Mouse (Mus musculus): ENCODE measurements around the gene Neurl4. TPM values are rescaled to one million over a fixed set of nuclear protein-coding genes. Genes with fewer than 3 reads are reported as not detected.

Neurl4 gene
- polyA plus RNA-seq, 1 experiment from 2014 or later, result 13.3 TPM

GRCm38 (mm10) chr11:69904311-69904710, 3.4 kb downstream of the Neurl4 start:
- 96% methylated on average over 9 of the region's 9 CpGs for WGBS
- H3K27me3 ChIP-seq (replicated peaks; ENCODE audit: control insufficient read depth, insufficient read depth, low read length), result no peaks in the 10 kb centered on the region
- ATAC-seq (replicated peaks; ENCODE audit: low FRiP score, low TSS enrichment, low read depth), result no peak
- no peaks in the 10 kb centered on the region for H3K9me3 ChIP-seq (ENCODE audit: control insufficient read depth, low read length)
- peaks cover 62% of the 10 kb centered on the region for H3K36me3 ChIP-seq (ENCODE audit: control insufficient read depth, insufficient read depth, low read length)
- peaks cover 19% of the 10 kb centered on the region for H3K4me1 ChIP-seq (replicated peaks; ENCODE audit: control insufficient read depth, insufficient read depth, low read length)
- H3K27ac ChIP-seq (ENCODE audit: low read depth), result no peak overlapping the region
- H3K9ac ChIP-seq (ENCODE audit: low read length), result no peak overlapping the region
- no peak overlapping the region for H3K4me2 ChIP-seq (ENCODE audit: low read length)
- H3K4me3 ChIP-seq (ENCODE audit: low read depth, low read length), result no peak overlapping the region
- DNase-seq (ENCODE audit: low spot score), result no peak

GRCm38 (mm10) chr11:69908645-69909044, 7.8 kb downstream of the Neurl4 start:
- H3K27me3 ChIP-seq (replicated peaks; ENCODE audit: control insufficient read depth, insufficient read depth, low read length), result no peaks in the 10 kb centered on the region
- H3K9ac ChIP-seq (ENCODE audit: low read length), result no peak overlapping the region
- no peaks in the 10 kb centered on the region for H3K4me1 ChIP-seq (replicated peaks; ENCODE audit: control insufficient read depth, insufficient read depth, low read length)
- no peak overlapping the region for H3K27ac ChIP-seq (ENCODE audit: low read depth)
- ATAC-seq (replicated peaks; ENCODE audit: low FRiP score, low TSS enrichment, low read depth), result no peak
- 95% methylated on average over 11 of the region's 11 CpGs for WGBS
- peaks cover 98% of the 10 kb centered on the region for H3K36me3 ChIP-seq (ENCODE audit: control insufficient read depth, insufficient read depth, low read length)
- H3K9me3 ChIP-seq (ENCODE audit: control insufficient read depth, low read length), result no peaks in the 10 kb centered on the region
- no peak overlapping the region for H3K4me3 ChIP-seq (ENCODE audit: low read depth, low read length)
- H3K4me2 ChIP-seq (ENCODE audit: low read length), result no peak overlapping the region
- DNase-seq (ENCODE audit: low spot score), result no peak

DNA sequence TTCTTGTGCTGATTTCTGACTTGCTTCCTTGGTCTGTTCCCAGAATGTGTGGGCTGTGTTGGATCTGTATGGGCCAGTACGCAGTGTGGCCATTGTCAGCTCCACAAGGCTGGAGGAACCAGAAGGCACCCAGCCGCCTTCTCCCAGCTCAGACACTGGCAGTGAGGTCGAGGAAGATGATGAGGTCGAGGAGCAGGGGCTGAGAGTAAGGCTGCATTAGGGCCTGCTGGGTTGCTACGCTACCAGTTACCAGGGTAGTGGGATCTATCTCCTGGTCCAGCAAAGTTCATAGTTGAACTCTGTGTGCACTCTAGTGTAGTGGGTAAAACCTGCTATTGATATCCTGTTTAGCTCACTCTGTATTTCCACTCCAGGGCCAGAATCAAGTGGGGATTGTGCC, 8.3 kb downstream of the Neurl4 start:
- H3K4me3 ChIP-seq (ENCODE audit: low read depth, low read length), result no peak overlapping the region
- peaks cover 93% of the 10 kb centered on the region for H3K36me3 ChIP-seq (ENCODE audit: control insufficient read depth, insufficient read depth, low read length)
- WGBS, result 86% methylated on average over 5 of the region's 5 CpGs
- DNase-seq (ENCODE audit: low spot score), result no peak
- ATAC-seq (replicated peaks; ENCODE audit: low FRiP score, low TSS enrichment, low read depth), result no peak
- no peak overlapping the region for H3K9ac ChIP-seq (ENCODE audit: low read length)
- H3K4me2 ChIP-seq (ENCODE audit: low read length), result no peak overlapping the region
- H3K27me3 ChIP-seq (replicated peaks; ENCODE audit: control insufficient read depth, insufficient read depth, low read length), result no peaks in the 10 kb centered on the region
- no peak overlapping the region for H3K27ac ChIP-seq (ENCODE audit: low read depth)
- H3K4me1 ChIP-seq (replicated peaks; ENCODE audit: control insufficient read depth, insufficient read depth, low read length), result no peaks in the 10 kb centered on the region
- no peaks in the 10 kb centered on the region for H3K9me3 ChIP-seq (ENCODE audit: control insufficient read depth, low read length)

GRCm38 (mm10) chr11:69910177-69910576, 9.3 kb downstream of the Neurl4 start:
- Histone ChIP-seq H3K27ac (ENCODE audit: low read depth) (no peak overlapping the region), H3K36me3 (ENCODE audit: control insufficient read depth, insufficient read depth, low read length) (peaks cover 88% of the 10 kb centered on the region), H3K9me3 (ENCODE audit: control insufficient read depth, low read length) (no peaks in the 10 kb centered on the region), H3K4me2 (ENCODE audit: low read length) (no peak overlapping the region), H3K4me1 (replicated peaks; ENCODE audit: control insufficient read depth, insufficient read depth, low read length) (peaks cover 7% of the 10 kb centered on the region), H3K27me3 (replicated peaks; ENCODE audit: control insufficient read depth, insufficient read depth, low read length) (no peaks in the 10 kb centered on the region), H3K9ac (ENCODE audit: low read length) (no peak overlapping the region), H3K4me3 (ENCODE audit: low read depth, low read length) (no peak overlapping the region)
- ATAC-seq (replicated peaks; ENCODE audit: low FRiP score, low TSS enrichment, low read depth) (no peak), DNase-seq (ENCODE audit: low spot score) (no peak)
- 94% methylated on average over 8 of the region's 8 CpGs for WGBS

DNA sequence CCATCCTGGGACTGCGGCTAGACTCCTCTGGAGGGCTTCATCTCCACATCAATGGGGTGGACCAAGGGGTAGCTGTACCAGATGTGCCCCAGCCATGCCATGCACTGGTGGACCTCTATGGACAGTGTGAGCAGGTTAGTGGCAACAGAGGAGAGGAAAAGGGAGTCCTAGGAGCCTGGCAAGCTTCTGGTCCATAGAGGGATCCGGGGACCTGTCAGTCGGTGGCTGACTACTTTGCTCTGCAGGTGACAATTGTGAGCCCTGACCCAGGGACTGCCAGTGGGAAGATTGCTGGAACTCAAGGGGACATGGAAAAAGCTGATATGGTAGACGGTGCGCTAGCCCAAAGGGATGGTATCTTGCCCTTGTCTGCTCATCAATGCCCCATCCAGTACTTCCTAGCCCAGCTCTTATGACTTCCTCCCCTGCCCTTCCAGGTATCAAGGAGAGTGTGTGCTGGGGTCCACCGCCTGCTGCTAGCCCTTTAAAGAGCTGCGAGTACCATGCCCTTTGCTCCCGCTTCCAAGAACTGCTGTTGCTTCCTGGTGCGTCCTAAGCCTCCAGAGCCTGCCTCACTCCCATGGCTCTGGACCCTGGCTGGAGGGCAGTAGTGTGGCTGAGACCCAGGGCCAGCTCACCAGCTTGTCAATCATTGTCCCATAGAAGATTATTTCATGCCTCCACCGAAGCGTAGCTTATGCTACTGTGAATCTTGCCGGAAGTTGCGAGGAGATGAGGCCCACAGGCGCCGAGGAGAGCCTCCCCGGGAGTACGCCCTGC, 10.1 kb downstream of the Neurl4 start:
- no peak overlapping the region for H3K9ac ChIP-seq (ENCODE audit: low read length)
- H3K4me2 ChIP-seq (ENCODE audit: low read length), result no peak overlapping the region
- H3K36me3 ChIP-seq (ENCODE audit: control insufficient read depth, insufficient read depth, low read length), result peaks cover 88% of the 10 kb centered on the region
- no peaks in the 10 kb centered on the region for H3K27me3 ChIP-seq (replicated peaks; ENCODE audit: control insufficient read depth, insufficient read depth, low read length)
- H3K27ac ChIP-seq (ENCODE audit: low read depth), result no peak overlapping the region
- no peak for ATAC-seq (replicated peaks; ENCODE audit: low FRiP score, low TSS enrichment, low read depth)
- peaks cover 8% of the 10 kb centered on the region for H3K4me1 ChIP-seq (replicated peaks; ENCODE audit: control insufficient read depth, insufficient read depth, low read length)
- H3K9me3 ChIP-seq (ENCODE audit: control insufficient read depth, low read length), result no peaks in the 10 kb centered on the region
- no peak overlapping the region for H3K4me3 ChIP-seq (ENCODE audit: low read depth, low read length)
- 90% methylated on average over 17 of the region's 17 CpGs for WGBS
- DNase-seq (ENCODE audit: low spot score), result no peak

- DNase-seq (ENCODE audit: low spot score), result no peak
- Histone ChIP-seq H3K4me1 (replicated peaks; ENCODE audit: control insufficient read depth, insufficient read depth, low read length) (peaks cover 8% of the 10 kb centered on the region), H3K27ac (ENCODE audit: low read depth) (no peak overlapping the region), H3K4me2 (ENCODE audit: low read length) (no peak overlapping the region), H3K9ac (ENCODE audit: low read length) (no peak overlapping the region), H3K36me3 (ENCODE audit: control insufficient read depth, insufficient read depth, low read length) (peaks cover 88% of the 10 kb centered on the region), H3K27me3 (replicated peaks; ENCODE audit: control insufficient read depth, insufficient read depth, low read length) (no peaks in the 10 kb centered on the region), H3K9me3 (ENCODE audit: control insufficient read depth, low read length) (no peaks in the 10 kb centered on the region), H3K4me3 (ENCODE audit: low read depth, low read length) (no peak overlapping the region)
- no peak for ATAC-seq (replicated peaks; ENCODE audit: low FRiP score, low TSS enrichment, low read depth)
- 90% methylated on average over 6 of the region's 6 CpGs for WGBS
Measured at GRCm38 (mm10) chr11:69911701-69912100, 10.8 kb downstream of the Neurl4 start.

DNA sequence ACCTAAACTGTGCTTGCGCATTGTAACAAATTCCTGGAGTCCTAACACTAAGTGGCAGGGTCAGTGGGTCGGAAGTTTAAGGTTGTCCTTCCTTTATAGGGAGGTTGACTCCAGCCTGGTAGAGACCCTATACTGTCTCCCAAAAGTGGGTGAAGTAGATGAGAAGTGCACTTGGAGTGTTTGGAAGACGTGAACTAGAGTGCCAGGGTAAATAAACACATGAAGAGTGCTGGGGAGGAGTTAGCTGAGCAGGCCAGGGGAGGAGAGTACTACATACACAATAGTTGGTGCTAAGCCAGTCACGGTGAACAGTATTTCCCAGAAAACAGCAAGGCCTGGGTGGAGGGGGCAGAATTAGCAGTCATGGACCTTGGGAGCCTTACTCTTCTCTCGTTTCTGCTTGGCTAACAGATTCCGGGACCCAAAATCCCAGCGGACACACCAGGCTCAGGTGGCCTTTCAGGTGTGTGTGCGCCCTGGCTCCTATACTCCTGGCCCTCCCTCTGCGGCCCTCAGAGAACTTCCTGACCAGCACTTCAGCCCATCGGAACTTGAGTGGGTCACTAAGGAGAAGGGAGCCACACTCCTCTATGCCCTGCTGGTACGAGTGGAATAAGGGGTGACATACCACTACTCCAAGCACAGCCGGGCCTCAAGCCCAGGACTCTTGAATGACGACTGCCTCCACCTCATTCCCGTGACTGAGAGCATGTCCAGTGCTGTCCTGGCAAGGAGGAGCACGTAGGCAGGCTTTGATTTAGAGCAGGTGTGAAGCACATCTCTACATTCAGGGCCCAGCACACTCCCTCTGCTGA, 12.1 kb downstream of the Neurl4 start:
- Histone ChIP-seq H3K4me2 (ENCODE audit: low read length) (peak overlapping the region; percentile 87), H3K4me3 (ENCODE audit: low read depth, low read length) (peak overlapping the region; percentile 85), H3K27me3 (replicated peaks; ENCODE audit: control insufficient read depth, insufficient read depth, low read length) (no peaks in the 10 kb centered on the region), H3K9me3 (ENCODE audit: control insufficient read depth, low read length) (no peaks in the 10 kb centered on the region), H3K9ac (ENCODE audit: low read length) (no peak overlapping the region; the same call in 1 of the 2 replicates), H3K36me3 (ENCODE audit: control insufficient read depth, insufficient read depth, low read length) (peaks cover 88% of the 10 kb centered on the region), H3K27ac (ENCODE audit: low read depth) (no peak overlapping the region), H3K4me1 (replicated peaks; ENCODE audit: control insufficient read depth, insufficient read depth, low read length) (peaks cover 8% of the 10 kb centered on the region)
- DNase-seq (ENCODE audit: low spot score) (no peak), ATAC-seq (replicated peaks; ENCODE audit: low FRiP score, low TSS enrichment, low read depth) (no peak)
- 79% methylated on average over 15 of the region's 15 CpGs for WGBS

- 2% methylated on average over 61 of the region's 61 CpGs for WGBS
- ATAC-seq (replicated peaks; ENCODE audit: low FRiP score, low TSS enrichment, low read depth), result peak; percentile 90
- H3K4me1 ChIP-seq (replicated peaks; ENCODE audit: control insufficient read depth, insufficient read depth, low read length), result peaks cover 12% of the 10 kb centered on the region
- H3K9ac ChIP-seq (ENCODE audit: low read length), result peak within 1 kb of the TSS; percentile 86
- no peaks in the 10 kb centered on the region for H3K9me3 ChIP-seq (ENCODE audit: control insufficient read depth, low read length)
- H3K27ac ChIP-seq (ENCODE audit: low read depth), result peak within 1 kb of the TSS; percentile 84
- DNase-seq (ENCODE audit: low spot score), result peak; percentile 96
- H3K4me2 ChIP-seq (ENCODE audit: low read length), result peak within 1 kb of the TSS; percentile 87
- H3K4me3 ChIP-seq (ENCODE audit: low read depth, low read length), result peak within 1 kb of the TSS; percentile 85
- H3K36me3 ChIP-seq (ENCODE audit: control insufficient read depth, insufficient read depth, low read length), result peaks cover 88% of the 10 kb centered on the region
- no peaks in the 10 kb centered on the region for H3K27me3 ChIP-seq (replicated peaks; ENCODE audit: control insufficient read depth, insufficient read depth, low read length)
Measured at GRCm38 (mm10) chr11:69913554-69914371, 12.9 kb downstream of the Neurl4 start, which contains the start of gene Gps2. TSS of gene Gps2 (plus strand) at chr11:69913888.

Data from intestine, embryonic 14.5 days (tissue).